Mouse (Mus musculus) liver, embryonic 13.5 days (tissue): ENCODE data around the gene Ppp1r3e. TPM values are rescaled to one million over a fixed set of nuclear protein-coding genes. Genes with fewer than 3 reads are reported as not detected.

ENCODE experiments used
- ATAC-seq: fragments of 200-750 bp; cut with Nextera tagmentation; 2 replicates; pipeline ENCODE4 v1.8.0; 2017; ENCODE audit warnings: low read depth, mild to moderate bottlenecking, moderate number of reproducible peaks, moderate library complexity
- DNase-seq: peaks from one replicate; pipeline ENCODE4 v3.0.0; 2022
- H3K27ac ChIP-seq: fragments of 300-500 bp; sonication (generic); 2 replicates; pipeline ENCODE4 v1.5.1; 2015; ENCODE audit warnings: moderate library complexity, mild to moderate bottlenecking, inconsistent platforms
- H3K27me3 ChIP-seq: fragments of 300-500 bp; sonication (generic); 2 replicates; pipeline ENCODE4 v1.6.1; 2015; ENCODE audit warnings: mild to moderate bottlenecking, inconsistent platforms
- H3K36me3 ChIP-seq: fragments of 300-500 bp; sonication (generic); 2 replicates; pipeline ENCODE4 v1.6.1; 2015; ENCODE audit warnings: mild to moderate bottlenecking, inconsistent platforms
- H3K4me1 ChIP-seq: fragments of 300-500 bp; sonication (generic); replicated peaks from 2 replicates; pipeline ENCODE4 v1.6.1; 2015; ENCODE audit warnings: inconsistent platforms
- H3K4me2 ChIP-seq: fragments of 300-500 bp; sonication (generic); 2 replicates; pipeline ENCODE4 v1.6.1; 2015; ENCODE audit warnings: inconsistent platforms, mild to moderate bottlenecking, moderate library complexity
- H3K4me3 ChIP-seq: fragments of 300-500 bp; sonication (generic); replicated peaks from 2 replicates; pipeline ENCODE4 v1.5.1; 2015; ENCODE audit warnings: mild to moderate bottlenecking, inconsistent platforms
- H3K9ac ChIP-seq: fragments of 300-500 bp; sonication (generic); 2 replicates; pipeline ENCODE4 v1.6.1; 2015; ENCODE audit warnings: mild to moderate bottlenecking, inconsistent platforms
- H3K9me3 ChIP-seq: fragments of 300-500 bp; sonication (generic); replicated peaks from 2 replicates; pipeline ENCODE4 v1.6.1; 2016; ENCODE audit warnings: inconsistent platforms
- WGBS: fragments of 180-500 bp; shearing (Covaris S2); methylation state at CpG from one replicate; pipeline ENCODE4 v1.1.7; 2015; ENCODE audit not compliant: insufficient replicate concordance; 5-methylcytosine and 5-hydroxymethylcytosine counted together
- polyA plus RNA-seq: library from polyadenylated mRNA; unstranded; fragments of >200 nt; fragmentation: Nextera tagmentation; extraction: Ambion mirVana; gene quantifications from 2 replicates; pipeline ENCODE4 v1.2.1, GENCODE M21; 2015

Ppp1r3e gene
- polyA plus RNA-seq, 1 experiment from 2014 or later, result 0.41 TPM

GRCm38 (mm10) chr14:54856703-54857102 is 20.6 kb downstream of the Ppp1r3e start:
- DNase-seq, result no peak
- H3K27ac ChIP-seq, result no peak overlapping the region
- no peaks in the 10 kb centered on the region for H3K4me1 ChIP-seq
- H3K36me3 ChIP-seq, result 0 out of 2 replicates have a peak, but pooled peaks cover 8% of the 10 kb centered on the region
- no peaks in the 10 kb centered on the region for H3K9me3 ChIP-seq
- no peak overlapping the region for H3K4me3 ChIP-seq
- ATAC-seq, result no peak
- no peaks in the 10 kb centered on the region for H3K27me3 ChIP-seq
- H3K4me2 ChIP-seq, result no peak overlapping the region
- WGBS, result 34% methylated on average over 7 of the region's 7 CpGs
- H3K9ac ChIP-seq, result no peak overlapping the region

- Histone ChIP-seq H3K27me3 (no peaks in the 10 kb centered on the region), H3K9ac (no peak overlapping the region), H3K9me3 (no peaks in the 10 kb centered on the region), H3K36me3 (0 out of 2 replicates have a peak, but pooled peaks cover 8% of the 10 kb centered on the region), H3K4me1 (no peaks in the 10 kb centered on the region), H3K27ac (no peak overlapping the region), H3K4me2 (no peak overlapping the region), H3K4me3 (no peak overlapping the region)
- ATAC-seq, result no peak
- DNase-seq, result no peak
- WGBS, result 73% methylated on average over 3 of the region's 3 CpGs
Observed at GRCm38 (mm10) chr14:54855726-54856125, 21.6 kb downstream of the Ppp1r3e start.

- Histone ChIP-seq H3K4me2 (no peak overlapping the region), H3K27me3 (no peaks in the 10 kb centered on the region; the same call in 1 of the 2 replicates), H3K4me1 (no peaks in the 10 kb centered on the region), H3K27ac (no peak overlapping the region), H3K9ac (no peak overlapping the region), H3K4me3 (no peak overlapping the region), H3K9me3 (no peaks in the 10 kb centered on the region), H3K36me3 (no peaks in the 10 kb centered on the region)
- ATAC-seq, result no peak
- no peak for DNase-seq
- WGBS, result under 1% methylated on average over 4 of the region's 4 CpGs
Observed at GRCm38 (mm10) chr14:54843461-54843860, 33.9 kb downstream of the Ppp1r3e start.

- Histone ChIP-seq H3K36me3 (no peaks in the 10 kb centered on the region), H3K9me3 (no peaks in the 10 kb centered on the region), H3K4me1 (no peaks in the 10 kb centered on the region), H3K9ac (no peak overlapping the region), H3K4me2 (no peak overlapping the region), H3K4me3 (no peak overlapping the region), H3K27ac (no peak overlapping the region), H3K27me3 (no peaks in the 10 kb centered on the region)
- no peak for DNase-seq
- 74% methylated on average over 1 of the region's 1 CpGs for WGBS
- no peak for ATAC-seq
Observed at GRCm38 (mm10) chr14:54823716-54824115, 53.6 kb downstream of the Ppp1r3e start.

Other genes with a start within 250 kb of the Ppp1r3e start
- not detected in 2 replicates for gene Gm17606, start 236.6 kb downstream of the Ppp1r3e start, polyA plus RNA-seq
- 0.25 and 0.38 TPM in 2 replicates for gene Cdh24, start 236.2 kb downstream of the Ppp1r3e start, polyA plus RNA-seq
- gene 1700123O20Rik, start 191.3 kb downstream of the Ppp1r3e start, polyA plus RNA-seq, result 46.3 and 51.6 TPM in 2 replicates
- 62.5 and 68.7 TPM in 2 replicates for gene Acin1, start 190.6 kb downstream of the Ppp1r3e start, polyA plus RNA-seq
- gene Gm29776, start 178.7 kb downstream of the Ppp1r3e start, polyA plus RNA-seq, result 0.03 and 0.05 TPM in 2 replicates
- 3.4 and 3.5 TPM in 2 replicates for gene Cebpe, start 165.4 kb downstream of the Ppp1r3e start, polyA plus RNA-seq
- 2.1 and 3.6 TPM in 2 replicates for gene Slc7a8, start 95.6 kb downstream of the Ppp1r3e start, polyA plus RNA-seq
- gene Rnf212b, start 63.4 kb downstream of the Ppp1r3e start, polyA plus RNA-seq, result not detected in 2 replicates
- 2.2 TPM in 2 replicates for gene Homez, start 6.6 kb downstream of the Ppp1r3e start, polyA plus RNA-seq
- 0.57 and 0.62 TPM in 2 replicates for gene Bcl2l2, start 5.8 kb upstream of the Ppp1r3e start, polyA plus RNA-seq
- gene Gm20521, start 5.9 kb upstream of the Ppp1r3e start, polyA plus RNA-seq, result 0.09 TPM in 1 of 2 replicates, not detected in the other
- 53.9 and 59.1 TPM in 2 replicates for gene Pabpn1, start 14.9 kb upstream of the Ppp1r3e start, polyA plus RNA-seq
- 2.0 and 2.1 TPM in 2 replicates for gene Slc22a17, start 35.6 kb upstream of the Ppp1r3e start, polyA plus RNA-seq
- gene Efs, start 48.6 kb upstream of the Ppp1r3e start, polyA plus RNA-seq, result 0.71 TPM in 2 replicates
- not detected in 2 replicates for gene Il25, start 55.1 kb upstream of the Ppp1r3e start, polyA plus RNA-seq
- 0.20 TPM in 1 of 2 replicates, not detected in the other for gene Cmtm5, start 58.7 kb upstream of the Ppp1r3e start, polyA plus RNA-seq
- 0.69 and 2.9 TPM in 2 replicates for gene Myh6, start 89.4 kb upstream of the Ppp1r3e start, polyA plus RNA-seq
- not detected in 2 replicates for gene Gm17428, start 99.4 kb upstream of the Ppp1r3e start, polyA plus RNA-seq
- 0.98 and 6.2 TPM in 2 replicates for gene Myh7, start 117.1 kb upstream of the Ppp1r3e start, polyA plus RNA-seq
- gene Ngdn, start 137.9 kb upstream of the Ppp1r3e start, polyA plus RNA-seq, result 55.5 and 61.8 TPM in 2 replicates
- gene Zfhx2, start 214.8 kb upstream of the Ppp1r3e start, polyA plus RNA-seq, result 1.1 and 1.2 TPM in 2 replicates
- 5.5 TPM in 2 replicates for gene Thtpa, start 217.2 kb upstream of the Ppp1r3e start, polyA plus RNA-seq
- gene Ap1g2, start 229.0 kb upstream of the Ppp1r3e start, polyA plus RNA-seq, result 26.1 and 27.6 TPM in 2 replicates
- gene Jph4, start 239.4 kb upstream of the Ppp1r3e start, polyA plus RNA-seq, result 0.06 and 0.07 TPM in 2 replicates